Mouse (Mus musculus) forebrain, postnatal 0 days (tissue): Measurements from ENCODE around the gene Mboat2. TPM values are rescaled to one million over a fixed set of nuclear protein-coding genes. Genes with fewer than 3 reads are reported as not detected.

Source experiments
- ATAC-seq: fragments of 200-750 bp; cut with Nextera tagmentation; 2 replicates; pipeline ENCODE4 v1.8.0; 2017; ENCODE audit warnings: mild to moderate bottlenecking, moderate library complexity
- DNase-seq: peaks from one replicate; pipeline ENCODE4 v3.0.0-alpha.2; 2015
- H3K27ac ChIP-seq: fragments of 300-500 bp; sonication (generic); 2 replicates; pipeline ENCODE4 v1.5.1; 2014; ENCODE audit warnings: low read depth, mild to moderate bottlenecking, antibody characterized with exemption, low read length, moderate library complexity, mixed read lengths
- H3K27me3 ChIP-seq: fragments of 300-500 bp; sonication (generic); 2 replicates; pipeline ENCODE4 v1.6.1; 2014; ENCODE audit warnings: mild to moderate bottlenecking, low read length, mixed read lengths; ENCODE audit not compliant: insufficient read depth
- H3K36me3 ChIP-seq: fragments of 300-500 bp; sonication (generic); 2 replicates; pipeline ENCODE4 v1.6.1; 2014; ENCODE audit warnings: mild to moderate bottlenecking, moderate library complexity; ENCODE audit not compliant: insufficient read depth
- H3K4me1 ChIP-seq: fragments of 300-500 bp; sonication (generic); 2 replicates; pipeline ENCODE4 v1.6.1; 2014; ENCODE audit warnings: antibody characterized with exemption; ENCODE audit not compliant: insufficient read depth
- H3K4me2 ChIP-seq: fragments of 300-500 bp; sonication (generic); 2 replicates; pipeline ENCODE4 v1.6.1; 2014; ENCODE audit warnings: low read depth, mild to moderate bottlenecking, moderate library complexity
- H3K4me3 ChIP-seq: fragments of 300-500 bp; sonication (generic); 2 replicates; pipeline ENCODE4 v1.5.1; 2014; ENCODE audit warnings: low read depth, low read length, mixed read lengths
- H3K9ac ChIP-seq: fragments of 300-500 bp; sonication (generic); 2 replicates; pipeline ENCODE4 v1.6.1; 2014; ENCODE audit warnings: mild to moderate bottlenecking
- H3K9me3 ChIP-seq: fragments of 300-500 bp; sonication (generic); 2 replicates; pipeline ENCODE4 v1.6.1; 2016; ENCODE audit warnings: low read length
- CTCF ChIP-seq: sonication (generic); IDR thresholded peaks from 2 replicates; pipeline ENCODE4 v1.5.1; 2016; ENCODE audit warnings: antibody characterized with exemption, control low read depth, low read depth
- WGBS: fragments of 180-500 bp; shearing (Covaris S2); extraction: QIAGEN DNeasy Blood & Tissue Kit; methylation state at CpG from one replicate; pipeline ENCODE4 v1.1.7; 2014; 5-methylcytosine and 5-hydroxymethylcytosine counted together
- polyA plus RNA-seq: library from polyadenylated mRNA; unstranded; fragments of >200 nt; fragmentation: Nextera tagmentation; extraction: Ambion mirVana; gene quantifications from 2 replicates; pipeline ENCODE4 v1.2.1, GENCODE M21; 2015
- total RNA-seq: library from RNA; depleted of rRNA; stranded (reverse); fragments of >200 nt; gene quantifications from 2 replicates; pipeline ENCODE4 v1.2.3, GENCODE M21; 2014

The Mboat2 gene
- total and polyA plus RNA-seq, 2 experiments from 2014 or later, result 69.3 to 73.2 TPM

- Histone ChIP-seq H3K4me3 (no peak overlapping the region), H3K36me3 (no peaks in the 10 kb centered on the region), H3K4me1 (no peaks in the 10 kb centered on the region), H3K27ac (no peak overlapping the region), H3K9me3 (no peaks in the 10 kb centered on the region), H3K9ac (no peak overlapping the region), H3K4me2 (no peak overlapping the region), H3K27me3 (no peaks in the 10 kb centered on the region)
- 0 out of 2 replicates have a peak, but pooled peaks have one; percentile 21 for TF ChIP-seq CTCF
- ATAC-seq (peak; percentile 66), DNase-seq (no peak)
- 69% methylated on average over 10 of the region's 10 CpGs for WGBS
Measured at GRCm38 (mm10) chr12:24872689-24873088, 42.0 kb downstream of the Mboat2 start.

GRCm38 (mm10) chr12:24875908-24876307 lies 45.2 kb downstream of the Mboat2 start:
- no peak for TF ChIP-seq CTCF
- WGBS, result 79% methylated on average over 1 of the region's 1 CpGs
- no peaks in the 10 kb centered on the region for H3K4me1 ChIP-seq

GRCm38 (mm10) chr12:24877231-24877630 lies 46.6 kb downstream of the Mboat2 start:
- Histone ChIP-seq H3K9me3 (no peaks in the 10 kb centered on the region), H3K9ac (no peak overlapping the region), H3K27me3 (no peaks in the 10 kb centered on the region), H3K27ac (no peak overlapping the region), H3K36me3 (no peaks in the 10 kb centered on the region), H3K4me1 (no peaks in the 10 kb centered on the region), H3K4me3 (no peak overlapping the region), H3K4me2 (no peak overlapping the region)
- no peak for TF ChIP-seq CTCF
- ATAC-seq (no peak), DNase-seq (no peak)
- WGBS, result 72% methylated on average over 7 of the region's 7 CpGs

More at GRCm38 (mm10) chr12:24875908-24876307, 45.2 kb downstream of the Mboat2 start:
- Histone ChIP-seq H3K27me3 (no peaks in the 10 kb centered on the region), H3K9ac (no peak overlapping the region), H3K9me3 (no peaks in the 10 kb centered on the region), H3K4me2 (no peak overlapping the region), H3K4me3 (no peak overlapping the region), H3K36me3 (no peaks in the 10 kb centered on the region), H3K27ac (no peak overlapping the region)
- ATAC-seq (no peak), DNase-seq (no peak)

GRCm38 (mm10) chr12:24878090-24878489 lies 47.4 kb downstream of the Mboat2 start:
- Histone ChIP-seq H3K4me1 (no peaks in the 10 kb centered on the region), H3K9me3 (no peaks in the 10 kb centered on the region), H3K9ac (no peak overlapping the region), H3K27me3 (no peaks in the 10 kb centered on the region), H3K4me2 (no peak overlapping the region), H3K4me3 (no peak overlapping the region), H3K36me3 (no peaks in the 10 kb centered on the region; the same call in 1 of the 2 replicates), H3K27ac (no peak overlapping the region)
- no peak for TF ChIP-seq CTCF
- DNase-seq, result no peak
- ATAC-seq, result no peak
- WGBS, result 88% methylated on average over 6 of the region's 6 CpGs

GRCm38 (mm10) chr12:24878735-24879362 lies 48.2 kb downstream of the Mboat2 start:
- Histone ChIP-seq H3K27me3 (no peaks in the 10 kb centered on the region), H3K4me2 (no peak overlapping the region), H3K4me1 (no peaks in the 10 kb centered on the region), H3K36me3 (peaks cover 7% of the 10 kb centered on the region), H3K9me3 (no peaks in the 10 kb centered on the region), H3K4me3 (no peak overlapping the region), H3K9ac (no peak overlapping the region), H3K27ac (no peak overlapping the region)
- WGBS, result 41% methylated on average over 5 of the region's 5 CpGs
- DNase-seq (no peak), ATAC-seq (no peak; the same call in 1 of the 2 replicates)
- no peak for TF ChIP-seq CTCF

- no peak overlapping the region for H3K27ac ChIP-seq
Measured at GRCm38 (mm10) chr12:24879613-24880029, 48.9 kb downstream of the Mboat2 start.

GRCm38 (mm10) chr12:24883279-24883678 lies 52.6 kb downstream of the Mboat2 start:
- Histone ChIP-seq H3K36me3 (peaks cover 23% of the 10 kb centered on the region), H3K27ac (no peak overlapping the region), H3K9me3 (no peaks in the 10 kb centered on the region), H3K4me3 (no peak overlapping the region), H3K4me1 (no peaks in the 10 kb centered on the region), H3K9ac (no peak overlapping the region), H3K27me3 (no peaks in the 10 kb centered on the region), H3K4me2 (no peak overlapping the region)
- 96% methylated on average over 3 of the region's 3 CpGs for WGBS
- ATAC-seq (no peak), DNase-seq (no peak)
- no peak for TF ChIP-seq CTCF

More at GRCm38 (mm10) chr12:24879613-24880029, 48.9 kb downstream of the Mboat2 start:
- H3K36me3 ChIP-seq, result peaks cover 10% of the 10 kb centered on the region
- no peak overlapping the region for H3K4me3 ChIP-seq
- H3K9me3 ChIP-seq, result no peaks in the 10 kb centered on the region
- TF ChIP-seq CTCF, result no peak
- no peaks in the 10 kb centered on the region for H3K27me3 ChIP-seq
- no peak overlapping the region for H3K9ac ChIP-seq
- H3K4me1 ChIP-seq, result no peaks in the 10 kb centered on the region
- DNase-seq, result no peak
- no peak overlapping the region for H3K4me2 ChIP-seq
- ATAC-seq, result no peak
- 88% methylated on average over 10 of the region's 10 CpGs for WGBS
